Mouse (Mus musculus): ENCODE data around the gene Slc25a41. TPM values are rescaled to one million over a fixed set of nuclear protein-coding genes. Genes with fewer than 3 reads are reported as not detected.

Slc25a41 gene
- polyA plus RNA-seq, 1 experiment, result not detected

- no peak for TF ChIP-seq GATA1 (IDR thresholded peaks at IDR 0.05; ENCODE audit: low read length)
These were observed 18.1 kb upstream of the Slc25a41 start, which contains the start of gene Slc25a23 for GRCm38 (mm10) chr17:57059486-57059977. TSS of gene Slc25a23 (minus strand) at chr17:57059863.

- no peak for TF ChIP-seq GATA1 (IDR thresholded peaks at IDR 0.05; ENCODE audit: low read length)
These were observed 17.5 kb upstream of the Slc25a41 start, which contains the start of gene Crb3 for GRCm38 (mm10) chr17:57058891-57059485. TSS of gene Crb3 (plus strand) at chr17:57059105.

- TF ChIP-seq GATA1 (IDR thresholded peaks at IDR 0.05; ENCODE audit: low read length), result no peak
These were observed 14.8 kb upstream of the Slc25a41 start for GRCm38 (mm10) chr17:57056246-57056645.

- no peak for TF ChIP-seq GATA1 (IDR thresholded peaks at IDR 0.05; ENCODE audit: low read length)
These were observed 7.4 kb upstream of the Slc25a41 start for GRCm38 (mm10) chr17:57048816-57049215.

- TF ChIP-seq GATA1 (IDR thresholded peaks at IDR 0.05; ENCODE audit: low read length), result no peak
These were observed 6.0 kb upstream of the Slc25a41 start for GRCm38 (mm10) chr17:57047406-57047805.

GRCm38 (mm10) chr17:57038978-57039377 lies 2.5 kb downstream of the Slc25a41 start:
- no peak for TF ChIP-seq GATA1 (IDR thresholded peaks at IDR 0.05; ENCODE audit: low read length)

GRCm38 (mm10) chr17:57032854-57033253 lies 8.6 kb downstream of the Slc25a41 start:
- no peak for TF ChIP-seq GATA1 (IDR thresholded peaks at IDR 0.05; ENCODE audit: low read length)

GRCm38 (mm10) chr17:57031661-57032420 lies 9.6 kb downstream of the Slc25a41 start:
- TF ChIP-seq GATA1 (IDR thresholded peaks at IDR 0.05; ENCODE audit: low read length), result no peak

GRCm38 (mm10) chr17:57030931-57031660 lies 10.4 kb downstream of the Slc25a41 start, which contains the start of gene Khsrp:
TSS of gene Khsrp (minus strand) at chr17:57031522.
- TF ChIP-seq GATA1 (IDR thresholded peaks at IDR 0.05; ENCODE audit: low read length), result no peak

- no peak for TF ChIP-seq GATA1 (IDR thresholded peaks at IDR 0.05; ENCODE audit: low read length)
These were observed 11.8 kb downstream of the Slc25a41 start for GRCm38 (mm10) chr17:57029691-57030090.

GRCm38 (mm10) chr17:57027471-57027870 lies 14.0 kb downstream of the Slc25a41 start:
- TF ChIP-seq GATA1 (IDR thresholded peaks at IDR 0.05; ENCODE audit: low read length), result no peak

- no peak for TF ChIP-seq GATA1 (IDR thresholded peaks at IDR 0.05; ENCODE audit: low read length)
These were observed 20.5 kb downstream of the Slc25a41 start for GRCm38 (mm10) chr17:57020960-57021359.

- no peak for TF ChIP-seq GATA1 (IDR thresholded peaks at IDR 0.05; ENCODE audit: low read length)
These were observed 21.8 kb downstream of the Slc25a41 start for GRCm38 (mm10) chr17:57019693-57020092.

GRCm38 (mm10) chr17:57012245-57012795 lies 29.1 kb downstream of the Slc25a41 start:
- TF ChIP-seq GATA1 (IDR thresholded peaks at IDR 0.05; ENCODE audit: low read length), result no peak

Measured in G1E-ER4 (cell line).